Mouse (Mus musculus) layer of hippocampus, postnatal 25 days (tissue): Measurements from ENCODE around the gene Sirt7. TPM values are rescaled to one million over a fixed set of nuclear protein-coding genes. Genes with fewer than 3 reads are reported as not detected.
"Not testable (repeated sequence)": the region's sequence is repeated elsewhere in the genome, so short reads cannot be mapped to it uniquely, and the experiment has no call there.

ENCODE experiments used
- DNase-seq, 2 experiments: peaks; one replicate each; pipeline ENCODE4 v3.0.0; 2022; ENCODE audit warnings: mixed read lengths in 2 of 2, low spot score in 1 of 2; ENCODE audit errors: extremely low spot score in 1 of 2
- total RNA-seq, 2 experiments: library from RNA; stranded (reverse); gene quantifications; 2 replicates each; pipeline ENCODE4 v1.2.3; 2021

Gene Sirt7
- total RNA-seq, 2 experiments from 2014 or later: 36.1 to 42.4 TPM

- DNase-seq: no peak
Observed at GRCm38 (mm10) chr11:120597240-120598235, 27.5 kb downstream of the Sirt7 start.

- DNase-seq: no peak
Observed at GRCm38 (mm10) chr11:120588531-120588930, 36.5 kb downstream of the Sirt7 start.

- no peak for DNase-seq
Observed at GRCm38 (mm10) chr11:120583937-120584336, 41.1 kb downstream of the Sirt7 start.

GRCm38 (mm10) chr11:120582982-120583293, 42.1 kb downstream of the Sirt7 start:
- not testable (repeated sequence) for DNase-seq

- DNase-seq: no peak
Observed at GRCm38 (mm10) chr11:120582268-120582981, 42.6 kb downstream of the Sirt7 start.

GRCm38 (mm10) chr11:120581490-120582267, 43.4 kb downstream of the Sirt7 start, which contains the start of gene Arhgdia:
Gene Arhgdia, minus strand, starts transcription at chr11:120581624.
- peak; percentile 80 to 89 for DNase-seq

- DNase-seq: peak; percentile 30 to 37
Observed at GRCm38 (mm10) chr11:120580871-120581331, 44.1 kb downstream of the Sirt7 start.

GRCm38 (mm10) chr11:120580190-120580589, 44.9 kb downstream of the Sirt7 start:
- no peak for DNase-seq

GRCm38 (mm10) chr11:120579316-120580107, 45.5 kb downstream of the Sirt7 start:
- peak; percentile 68 to 81 for DNase-seq

- no peak for DNase-seq
Observed at GRCm38 (mm10) chr11:120578694-120579243, 46.3 kb downstream of the Sirt7 start.

GRCm38 (mm10) chr11:120578024-120578693, 46.9 kb downstream of the Sirt7 start:
- no peak for DNase-seq

- peak in 1 of 2 experiments; percentile 12 for DNase-seq
Observed at GRCm38 (mm10) chr11:120577211-120578023, 47.6 kb downstream of the Sirt7 start.

- DNase-seq: no peak
Observed at GRCm38 (mm10) chr11:120576365-120576981, 48.6 kb downstream of the Sirt7 start.

- DNase-seq: no peak
Observed at GRCm38 (mm10) chr11:120575940-120576339, 49.1 kb downstream of the Sirt7 start.

- DNase-seq: no peak
Observed at GRCm38 (mm10) chr11:120575046-120575445, 50.0 kb downstream of the Sirt7 start.

- DNase-seq: no peak
Observed at GRCm38 (mm10) chr11:120574278-120574600, 50.8 kb downstream of the Sirt7 start.

GRCm38 (mm10) chr11:120573585-120574277, 51.3 kb downstream of the Sirt7 start:
- DNase-seq: no peak
